Mouse (Mus musculus) embryo, embryonic 11.5 days (tissue): ENCODE results near the gene Tymp.

Experiments
- DNase-seq: peaks from one replicate; pipeline ENCODE4 v3.0.0-alpha.2; 2012; ENCODE audit warnings: low read depth, low spot score

The Tymp gene

GRCm38 (mm10) chr15:89374340-89374739 lies 2.5 kb downstream of the Tymp start:
- no peak for DNase-seq

GRCm38 (mm10) chr15:89373762-89374248 lies 3.0 kb downstream of the Tymp start, which contains the start of gene Sco2:
Gene Sco2 (minus strand): TSS chr15:89373846.
- DNase-seq, result peak; percentile 90

GRCm38 (mm10) chr15:89373027-89373761 lies 3.6 kb downstream of the Tymp start:
- DNase-seq, result peak; percentile 64

GRCm38 (mm10) chr15:89372536-89372935 lies 4.3 kb downstream of the Tymp start:
- no peak for DNase-seq

- no peak for DNase-seq
Observed at GRCm38 (mm10) chr15:89372068-89372467, 4.8 kb downstream of the Tymp start.

GRCm38 (mm10) chr15:89365141-89365551 lies 11.7 kb downstream of the Tymp start:
- DNase-seq, result no peak

GRCm38 (mm10) chr15:89363051-89363450 lies 13.8 kb downstream of the Tymp start:
- DNase-seq, result no peak

- DNase-seq, result no peak
Observed at GRCm38 (mm10) chr15:89358784-89359183, 18.1 kb downstream of the Tymp start.

- DNase-seq, result peak; percentile 84
Observed at GRCm38 (mm10) chr15:89356372-89356771, 20.5 kb downstream of the Tymp start.

GRCm38 (mm10) chr15:89355241-89356187 lies 21.3 kb downstream of the Tymp start, which contains the start of the genes Lmf2 and Ncaph2:
Gene Lmf2 (minus strand): TSS chr15:89355659.
Gene Ncaph2 (plus strand): TSS chr15:89355719.
- peak; percentile 94 for DNase-seq

GRCm38 (mm10) chr15:89354455-89354854 lies 22.4 kb downstream of the Tymp start:
- no peak for DNase-seq

- no peak for DNase-seq
Observed at GRCm38 (mm10) chr15:89353837-89354236, 23.0 kb downstream of the Tymp start.

GRCm38 (mm10) chr15:89352795-89353194 lies 24.0 kb downstream of the Tymp start:
- DNase-seq, result no peak

GRCm38 (mm10) chr15:89352054-89352453 lies 24.8 kb downstream of the Tymp start:
- DNase-seq, result no peak

GRCm38 (mm10) chr15:89351302-89351701 lies 25.5 kb downstream of the Tymp start:
- DNase-seq, result no peak

- no peak for DNase-seq
Observed at GRCm38 (mm10) chr15:89350447-89350846, 26.4 kb downstream of the Tymp start.

- DNase-seq, result no peak
Observed at GRCm38 (mm10) chr15:89343325-89343724, 33.5 kb downstream of the Tymp start.

GRCm38 (mm10) chr15:89341678-89342077 lies 35.2 kb downstream of the Tymp start:
- no peak for DNase-seq

GRCm38 (mm10) chr15:89340136-89340535 lies 36.7 kb downstream of the Tymp start:
- DNase-seq, result no peak

GRCm38 (mm10) chr15:89339696-89340095 lies 37.1 kb downstream of the Tymp start:
- no peak for DNase-seq

GRCm38 (mm10) chr15:89336422-89336821 lies 40.4 kb downstream of the Tymp start:
- no peak for DNase-seq
